Mouse (Mus musculus) heart, adult 2 months (tissue): ENCODE data around the gene Krt19. TPM values are rescaled to one million over a fixed set of nuclear protein-coding genes. Genes with fewer than 3 reads are reported as not detected.

ENCODE experiments used
- DNase-seq, 2 experiments: peaks; one replicate each; pipeline ENCODE4 v3.0.0; 2021
- H3K27ac ChIP-seq: fragments of 200-600 bp; 2 replicates; pipeline ENCODE4 v1.8.1; 2022
- H3K27me3 ChIP-seq: fragments of 200-500 bp; 2 replicates; pipeline ENCODE4 v1.6.1; 2012; ENCODE audit warnings: mild to moderate bottlenecking, low read length, inconsistent platforms, mixed read lengths; ENCODE audit not compliant: control insufficient read depth, insufficient read depth
- H3K36me3 ChIP-seq: fragments of 200-500 bp; 2 replicates; pipeline ENCODE4 v1.6.1; 2012; ENCODE audit warnings: low read length, inconsistent platforms; ENCODE audit not compliant: control insufficient read depth, insufficient read depth
- H3K4me1 ChIP-seq: fragments of 200-500 bp; 2 replicates; pipeline ENCODE4 v1.6.1; 2011; ENCODE audit warnings: low read length; ENCODE audit not compliant: control insufficient read depth, insufficient read depth
- H3K4me3 ChIP-seq: fragments of 200-600 bp; 2 replicates; pipeline ENCODE4 v1.8.1; 2022
- H3K79me2 ChIP-seq: fragments of 200-500 bp; replicated peaks from 2 replicates; pipeline ENCODE4 v1.6.1; 2012; ENCODE audit warnings: mild to moderate bottlenecking, inconsistent platforms, low read length, moderate library complexity, mixed read lengths; ENCODE audit not compliant: control insufficient read depth, insufficient read depth
- H3K9ac ChIP-seq: fragments of 200-500 bp; 2 replicates; pipeline ENCODE4 v1.6.1; 2012; ENCODE audit warnings: low read depth, mild to moderate bottlenecking, control low read depth, inconsistent platforms, low read length, mixed read lengths
- CTCF ChIP-seq: fragments of 200-600 bp; IDR thresholded peaks from 2 replicates; pipeline ENCODE4 v1.8.1; 2022; ENCODE audit warnings: antibody characterized with exemption, mild to moderate bottlenecking, moderate library complexity
- EP300 ChIP-seq: fragments of 200-500 bp; IDR thresholded peaks from 2 replicates; pipeline ENCODE4 v1.6.1; 2011; ENCODE audit warnings: low read depth, low read length, control low read depth; ENCODE audit not compliant: insufficient read depth
- POLR2A ChIP-seq: fragments of 200-500 bp; IDR thresholded peaks from 2 replicates; pipeline ENCODE4 v1.6.1; 2011; ENCODE audit warnings: mild to moderate bottlenecking, low read depth, low read length, control low read depth; ENCODE audit not compliant: insufficient read depth
- WGBS: fragments of 180-500 bp; shearing (Covaris S2); methylation state at CpG from one replicate; pipeline ENCODE4 v1.1.7; 2018; 5-methylcytosine and 5-hydroxymethylcytosine counted together
- intact Hi-C: fragments of 180-260 bp; cut with DNase I; formaldehyde crosslinking; loops from one replicate; pipeline ENCODE4 v1.15.1; 2025
- polyA plus RNA-seq: library from polyadenylated mRNA; depleted of rRNA; stranded (reverse); fragments of >200 nt; gene quantifications from 2 replicates; pipeline ENCODE4 v1.2.3, GENCODE M21; 2012
- total RNA-seq, 2 experiments: library from RNA; stranded (reverse); gene quantifications; 2 replicates each; pipeline ENCODE4 v1.2.3; 2021

The Krt19 gene
- total and polyA plus RNA-seq, 3 experiments, result 6.9 to 27.0 (median 8.5) TPM

- H3K4me1 ChIP-seq, result no peaks in the 10 kb centered on the region
- H3K27ac ChIP-seq, result no peak within 1 kb of the TSS
- H3K36me3 ChIP-seq, result no peaks in the 10 kb centered on the region
- 63% methylated on average over 7 of the region's 7 CpGs for WGBS
- no peaks in the 10 kb centered on the region for H3K79me2 ChIP-seq
- no peak within 1 kb of the TSS for H3K9ac ChIP-seq
- DNase-seq, result no peak
- H3K27me3 ChIP-seq, result no peaks in the 10 kb centered on the region
- intact Hi-C loops, result no loop called here
- TF ChIP-seq POLR2A (no peak), CTCF (no peak), EP300 (no peak)
- no peak within 1 kb of the TSS for H3K4me3 ChIP-seq
Measured at GRCm38 (mm10) chr11:100135731-100136130, 12.7 kb downstream of the Krt19 start, which contains the start of gene Krt15. TSS of gene Krt15 (minus strand) at chr11:100135928.

GRCm38 (mm10) chr11:100124901-100125300 is 23.6 kb downstream of the Krt19 start:
- no peaks in the 10 kb centered on the region for H3K36me3 ChIP-seq
- H3K79me2 ChIP-seq, result no peaks in the 10 kb centered on the region
- TF ChIP-seq POLR2A, result no peak
- TF ChIP-seq EP300, result no peak
- no peak for TF ChIP-seq CTCF
- WGBS, result 76% methylated on average over 7 of the region's 7 CpGs
- no peak overlapping the region for H3K27ac ChIP-seq
- intact Hi-C loops, result no loop called here
- no peak overlapping the region for H3K4me3 ChIP-seq
- DNase-seq, result no peak
- H3K27me3 ChIP-seq, result no peaks in the 10 kb centered on the region
- no peaks in the 10 kb centered on the region for H3K4me1 ChIP-seq
- H3K9ac ChIP-seq, result no peak overlapping the region

- WGBS, result 80% methylated on average over 3 of the region's 3 CpGs
- TF ChIP-seq POLR2A, result no peak
- TF ChIP-seq EP300, result no peak
- no peak for TF ChIP-seq CTCF
Measured at GRCm38 (mm10) chr11:100121466-100121865, 27.0 kb downstream of the Krt19 start, which contains the start of gene Krt13. TSS of gene Krt13 (minus strand) at chr11:100121566.

GRCm38 (mm10) chr11:100120331-100120730 is 28.1 kb downstream of the Krt19 start:
- DNase-seq, result no peak
- Histone ChIP-seq H3K27me3 (no peaks in the 10 kb centered on the region), H3K36me3 (no peaks in the 10 kb centered on the region), H3K79me2 (no peaks in the 10 kb centered on the region), H3K27ac (no peak overlapping the region), H3K9ac (no peak overlapping the region), H3K4me1 (no peaks in the 10 kb centered on the region), H3K4me3 (no peak overlapping the region)
- no peak for TF ChIP-seq CTCF
- TF ChIP-seq POLR2A, result no peak
- TF ChIP-seq EP300, result no peak
- intact Hi-C loops, result no loop called here
- 53% methylated on average over 5 of the region's 5 CpGs for WGBS

More at GRCm38 (mm10) chr11:100121466-100121865, 27.0 kb downstream of the Krt19 start, which contains the start of gene Krt13:
- no peaks in the 10 kb centered on the region for H3K36me3 ChIP-seq
- intact Hi-C loops, result no loop called here
- DNase-seq, result no peak
- H3K4me3 ChIP-seq, result no peak within 1 kb of the TSS
- no peaks in the 10 kb centered on the region for H3K4me1 ChIP-seq
- H3K27ac ChIP-seq, result no peak within 1 kb of the TSS
- H3K9ac ChIP-seq, result no peak within 1 kb of the TSS
- H3K79me2 ChIP-seq, result no peaks in the 10 kb centered on the region
- H3K27me3 ChIP-seq, result no peaks in the 10 kb centered on the region

- Histone ChIP-seq H3K4me1 (no peaks in the 10 kb centered on the region), H3K79me2 (no peaks in the 10 kb centered on the region), H3K4me3 (no peak overlapping the region), H3K9ac (no peak overlapping the region), H3K27me3 (no peaks in the 10 kb centered on the region), H3K36me3 (no peaks in the 10 kb centered on the region), H3K27ac (no peak overlapping the region)
- WGBS, result 67% methylated on average over 2 of the region's 2 CpGs
- DNase-seq, result no peak
- TF ChIP-seq EP300 (no peak), CTCF (no peak), POLR2A (no peak)
- intact Hi-C loops, result no loop called here
Measured at GRCm38 (mm10) chr11:100113742-100114029, 34.8 kb downstream of the Krt19 start.

GRCm38 (mm10) chr11:100112935-100113741 is 35.3 kb downstream of the Krt19 start:
- TF ChIP-seq EP300 (no peak), POLR2A (no peak), CTCF (no peak)
- Histone ChIP-seq H3K27ac (no peak overlapping the region), H3K27me3 (no peaks in the 10 kb centered on the region), H3K36me3 (no peaks in the 10 kb centered on the region), H3K79me2 (no peaks in the 10 kb centered on the region), H3K9ac (no peak overlapping the region), H3K4me3 (no peak overlapping the region), H3K4me1 (no peaks in the 10 kb centered on the region)
- intact Hi-C loops, result no loop called here
- 77% methylated on average over 11 of the region's 11 CpGs for WGBS
- no peak for DNase-seq
